Mouse (Mus musculus) lung, embryonic 14.5 days (tissue): ENCODE results near the gene Mtor. TPM values are rescaled to one million over a fixed set of nuclear protein-coding genes. Genes with fewer than 3 reads are reported as not detected.

Experiments
- ATAC-seq: fragments of 200-750 bp; cut with Nextera tagmentation; 2 replicates; pipeline ENCODE4 v1.8.0; 2017; ENCODE audit warnings: mild to moderate bottlenecking, moderate TSS enrichment, moderate library complexity; ENCODE audit not compliant: insufficient read depth
- DNase-seq: peaks from one replicate; pipeline ENCODE4 v3.0.0-alpha.2; 2015
- H3K27ac ChIP-seq: fragments of 300-500 bp; sonication (generic); 2 replicates; pipeline ENCODE4 v1.5.1; 2014; ENCODE audit warnings: low read depth, mild to moderate bottlenecking, moderate library complexity
- H3K27me3 ChIP-seq: fragments of 300-500 bp; sonication (generic); 2 replicates; pipeline ENCODE4 v1.6.1; 2014; ENCODE audit warnings: low read length, control low read depth; ENCODE audit not compliant: insufficient read depth
- H3K36me3 ChIP-seq: fragments of 300-500 bp; sonication (generic); 2 replicates; pipeline ENCODE4 v1.6.1; 2014; ENCODE audit warnings: control low read depth; ENCODE audit not compliant: insufficient read depth
- H3K4me1 ChIP-seq: fragments of 300-500 bp; sonication (generic); 2 replicates; pipeline ENCODE4 v1.6.1; 2014; ENCODE audit warnings: antibody characterized with exemption, control low read depth; ENCODE audit not compliant: insufficient read depth
- H3K4me2 ChIP-seq: fragments of 300-500 bp; sonication (generic); 2 replicates; pipeline ENCODE4 v1.6.1; 2014; ENCODE audit warnings: mild to moderate bottlenecking
- H3K4me3 ChIP-seq: fragments of 300-500 bp; sonication (generic); 2 replicates; pipeline ENCODE4 v1.5.1; 2014; ENCODE audit warnings: low read depth, low read length
- H3K9ac ChIP-seq: fragments of 300-500 bp; sonication (generic); 2 replicates; pipeline ENCODE4 v1.6.1; 2014
- H3K9me3 ChIP-seq: fragments of 300-500 bp; sonication (generic); 2 replicates; pipeline ENCODE4 v1.6.1; 2016; ENCODE audit warnings: low read depth, low read length, control low read depth
- CTCF ChIP-seq: IDR thresholded peaks from 2 replicates; pipeline ENCODE4 v1.5.1; 2016; ENCODE audit warnings: antibody characterized with exemption, low read depth
- WGBS: fragments of 180-500 bp; shearing (Covaris S2); extraction: QIAGEN DNeasy Blood & Tissue Kit; methylation state at CpG from one replicate; pipeline ENCODE4 v1.1.7; 2014; 5-methylcytosine and 5-hydroxymethylcytosine counted together
- polyA plus RNA-seq: library from polyadenylated mRNA; unstranded; fragments of >200 nt; fragmentation: Nextera tagmentation; extraction: Ambion mirVana; gene quantifications from 2 replicates; pipeline ENCODE4 v1.2.1, GENCODE M21; 2014

Mtor gene
- polyA plus RNA-seq, 1 experiment from 2014 or later: 21.3 TPM

GRCm38 (mm10) chr4:148490502-148490901 lies 42.1 kb downstream of the Mtor start:
- no peak overlapping the region for H3K4me2 ChIP-seq
- no peak for TF ChIP-seq CTCF
- no peak overlapping the region for H3K9ac ChIP-seq
- DNase-seq (peak; percentile 68), ATAC-seq (peak; percentile 60; the same call in 1 of the 2 replicates)
- no peak overlapping the region for H3K27ac ChIP-seq
- H3K27me3 ChIP-seq: no peaks in the 10 kb centered on the region
- WGBS: 41% methylated on average over 6 of the region's 6 CpGs
- no peaks in the 10 kb centered on the region for H3K4me1 ChIP-seq
- H3K36me3 ChIP-seq: peaks cover 78% of the 10 kb centered on the region
- no peaks in the 10 kb centered on the region for H3K9me3 ChIP-seq
- no peak overlapping the region for H3K4me3 ChIP-seq

- ATAC-seq (no peak), DNase-seq (no peak)
- 89% methylated on average over 7 of the region's 7 CpGs for WGBS
- no peak overlapping the region for H3K9ac ChIP-seq
- H3K27ac ChIP-seq: no peak overlapping the region
- H3K9me3 ChIP-seq: no peaks in the 10 kb centered on the region
- no peaks in the 10 kb centered on the region for H3K27me3 ChIP-seq
- no peak overlapping the region for H3K4me2 ChIP-seq
- no peaks in the 10 kb centered on the region for H3K4me1 ChIP-seq
- H3K4me3 ChIP-seq: no peak overlapping the region
- TF ChIP-seq CTCF: no peak
- peaks cover 76% of the 10 kb centered on the region for H3K36me3 ChIP-seq
Measured at GRCm38 (mm10) chr4:148491448-148491847, 43.0 kb downstream of the Mtor start.

GRCm38 (mm10) chr4:148495160-148495559 lies 46.7 kb downstream of the Mtor start:
- 91% methylated on average over 6 of the region's 6 CpGs for WGBS

GRCm38 (mm10) chr4:148495874-148496689 lies 47.7 kb downstream of the Mtor start:
- H3K27ac ChIP-seq: no peak overlapping the region
- TF ChIP-seq CTCF: no peak
- 82% methylated on average over 25 of the region's 25 CpGs for WGBS
- H3K9me3 ChIP-seq: no peaks in the 10 kb centered on the region
- ATAC-seq: no peak
- H3K9ac ChIP-seq: no peak overlapping the region
- H3K4me2 ChIP-seq: no peak overlapping the region
- no peaks in the 10 kb centered on the region for H3K4me1 ChIP-seq
- DNase-seq: peak; percentile 18
- H3K36me3 ChIP-seq: peaks cover 68% of the 10 kb centered on the region
- no peaks in the 10 kb centered on the region for H3K27me3 ChIP-seq
- no peak overlapping the region for H3K4me3 ChIP-seq

More at GRCm38 (mm10) chr4:148495160-148495559, 46.7 kb downstream of the Mtor start:
- Histone ChIP-seq H3K4me3 (no peak overlapping the region), H3K9ac (no peak overlapping the region), H3K27me3 (no peaks in the 10 kb centered on the region), H3K9me3 (no peaks in the 10 kb centered on the region), H3K36me3 (peaks cover 68% of the 10 kb centered on the region), H3K4me1 (no peaks in the 10 kb centered on the region), H3K27ac (no peak overlapping the region), H3K4me2 (no peak overlapping the region)
- no peak for TF ChIP-seq CTCF
- DNase-seq: peak; percentile 11
- ATAC-seq: no peak

- ATAC-seq (no peak), DNase-seq (no peak)
- no peak within 1 kb of the TSS for H3K4me2 ChIP-seq
- no peak within 1 kb of the TSS for H3K27ac ChIP-seq
- TF ChIP-seq CTCF: no peak
- WGBS: 39% methylated on average over 4 of the region's 4 CpGs
- H3K9ac ChIP-seq: no peak within 1 kb of the TSS
- peaks cover 51% of the 10 kb centered on the region for H3K36me3 ChIP-seq
- H3K9me3 ChIP-seq: no peaks in the 10 kb centered on the region
- H3K27me3 ChIP-seq: no peaks in the 10 kb centered on the region
- H3K4me3 ChIP-seq: no peak within 1 kb of the TSS
- no peaks in the 10 kb centered on the region for H3K4me1 ChIP-seq
Measured at GRCm38 (mm10) chr4:148500410-148500867, 52.0 kb downstream of the Mtor start, which contains the start of gene Angptl7. Gene Angptl7, minus strand, starts transcription at chr4:148500460.

- Histone ChIP-seq H3K9ac (no peak overlapping the region), H3K9me3 (no peaks in the 10 kb centered on the region), H3K4me1 (no peaks in the 10 kb centered on the region), H3K27me3 (no peaks in the 10 kb centered on the region), H3K27ac (no peak overlapping the region), H3K4me2 (no peak overlapping the region), H3K4me3 (no peak overlapping the region), H3K36me3 (peaks cover 30% of the 10 kb centered on the region)
- peak; percentile 81 for ATAC-seq
- 37% methylated on average over 8 of the region's 8 CpGs for WGBS
- DNase-seq: peak; percentile 79
- TF ChIP-seq CTCF: no peak
Measured at GRCm38 (mm10) chr4:148504497-148504959, 56.1 kb downstream of the Mtor start.

GRCm38 (mm10) chr4:148507585-148507984 lies 59.2 kb downstream of the Mtor start:
- no peaks in the 10 kb centered on the region for H3K9me3 ChIP-seq
- peaks cover 23% of the 10 kb centered on the region for H3K36me3 ChIP-seq
- no peak overlapping the region for H3K9ac ChIP-seq
- 80% methylated on average over 5 of the region's 5 CpGs for WGBS
- no peak overlapping the region for H3K27ac ChIP-seq
- H3K4me1 ChIP-seq: no peaks in the 10 kb centered on the region
- DNase-seq (no peak), ATAC-seq (no peak)
- no peak overlapping the region for H3K4me2 ChIP-seq
- no peak for TF ChIP-seq CTCF
- H3K27me3 ChIP-seq: no peaks in the 10 kb centered on the region
- H3K4me3 ChIP-seq: no peak overlapping the region
